Mouse (Mus musculus) lung, postnatal 36 days (tissue): Measurements from ENCODE around the gene Mrps9.
"Not testable (repeated sequence)": the region's sequence is repeated elsewhere in the genome, so short reads cannot be mapped to it uniquely, and the experiment has no call there.

Source experiments
- DNase-seq: peaks from one replicate; pipeline ENCODE4 v3.0.0; 2022; ENCODE audit warnings: mixed read lengths

The Mrps9 gene

DNA sequence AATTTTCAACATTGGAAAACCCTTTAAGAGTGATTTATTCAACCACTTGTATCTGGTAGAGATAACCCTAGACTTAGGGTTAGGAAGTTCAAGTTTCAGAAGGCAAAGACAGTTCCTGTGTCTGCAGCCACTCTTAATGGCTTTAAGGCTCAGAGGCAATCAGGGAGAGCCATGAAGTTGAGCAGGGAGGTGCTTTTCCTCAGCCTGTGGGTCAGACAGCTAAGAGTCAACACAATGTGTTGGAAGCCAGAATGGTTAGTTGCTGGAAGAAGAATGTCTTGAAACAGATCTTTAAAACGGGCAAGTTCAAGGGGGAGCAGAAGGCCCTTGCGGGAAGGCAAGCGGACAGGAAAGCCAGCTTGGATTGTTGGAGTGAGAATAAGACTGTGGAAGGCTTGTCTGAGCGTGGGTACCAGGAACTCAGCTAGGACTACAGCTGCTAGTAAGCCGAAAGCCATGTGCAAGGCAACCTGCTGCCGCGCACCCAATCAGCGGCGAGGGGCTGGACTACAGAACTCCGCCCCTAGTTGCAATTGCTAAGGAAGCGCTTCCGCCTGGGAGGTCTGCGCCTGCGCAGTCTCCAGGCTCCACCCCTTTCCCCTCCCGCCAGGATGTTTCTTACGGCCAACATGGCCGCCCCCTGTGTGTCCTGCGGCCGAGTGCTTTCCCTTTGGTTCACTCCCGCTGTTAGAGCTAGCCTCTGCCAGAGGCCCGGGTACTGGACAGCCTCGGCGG, at the start of gene Mrps9:
Mrps9 (plus strand) TSS at position 571 of the 735 bp plus-strand sequence.
- DNase-seq: peak; percentile 98

DNA sequence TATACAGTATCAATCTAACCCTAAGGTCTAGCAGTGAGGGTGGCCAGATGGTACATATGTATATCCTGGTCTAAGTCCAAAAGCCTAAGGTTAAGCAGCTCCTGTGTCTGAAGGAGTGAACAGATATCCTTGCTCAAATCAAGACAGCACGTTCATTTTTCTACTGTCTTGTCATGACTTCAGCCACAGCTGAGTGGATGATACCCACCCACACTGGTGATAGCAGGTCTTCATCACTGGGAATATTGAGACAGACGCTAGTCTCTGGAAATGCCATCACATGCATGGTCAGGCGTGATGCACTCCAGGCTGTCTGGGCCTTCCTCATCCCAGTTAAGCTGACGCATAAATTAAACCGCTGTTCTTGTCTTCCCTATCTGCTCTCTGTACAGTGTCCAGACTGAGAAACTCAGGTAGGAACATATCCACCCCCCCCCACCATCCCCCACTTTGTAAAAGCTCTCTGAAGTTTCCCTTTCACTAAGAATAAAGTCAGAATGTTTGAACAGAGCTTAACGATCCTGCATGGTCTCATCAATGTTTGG, 37.7 kb upstream of the Mrps9 start:
- DNase-seq: no peak

DNA sequence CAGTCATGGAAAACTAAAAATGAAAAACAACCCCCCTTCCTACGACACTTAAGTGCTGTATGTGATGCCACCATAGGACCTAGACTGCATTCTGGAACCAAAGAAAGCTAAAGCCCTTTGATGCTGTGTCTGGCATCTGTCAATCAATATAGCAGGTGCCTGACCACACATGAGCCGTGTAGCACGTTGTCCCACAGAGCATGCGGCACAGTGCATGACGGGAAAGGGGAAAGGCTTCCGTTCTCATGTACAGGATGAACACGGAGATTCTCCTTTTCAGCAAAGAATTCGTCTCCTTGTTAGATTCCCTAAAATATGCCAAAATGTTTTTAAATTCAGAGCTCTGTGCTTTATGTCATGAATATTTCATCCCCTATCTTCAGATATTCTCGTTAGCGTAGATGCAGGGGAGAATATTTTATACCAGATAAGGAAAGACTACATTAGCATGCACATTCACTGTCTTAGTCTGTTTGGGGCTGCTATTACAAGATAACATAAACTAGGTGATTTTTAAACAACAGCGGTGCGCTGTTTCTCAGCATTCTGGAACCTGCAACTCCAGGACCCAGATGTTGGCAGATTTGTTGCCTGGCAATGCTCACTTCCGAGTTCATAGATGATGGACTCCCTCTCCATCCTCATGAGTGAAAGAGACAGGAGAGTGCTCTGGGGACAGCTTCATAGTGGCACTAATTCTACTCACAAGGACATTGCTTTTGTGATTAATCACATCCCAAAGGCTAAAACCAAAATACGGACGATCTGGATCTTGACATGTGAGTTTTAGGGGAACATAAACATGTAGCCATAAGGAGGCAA, 36.0 kb upstream of the Mrps9 start:
- DNase-seq: no peak

DNA sequence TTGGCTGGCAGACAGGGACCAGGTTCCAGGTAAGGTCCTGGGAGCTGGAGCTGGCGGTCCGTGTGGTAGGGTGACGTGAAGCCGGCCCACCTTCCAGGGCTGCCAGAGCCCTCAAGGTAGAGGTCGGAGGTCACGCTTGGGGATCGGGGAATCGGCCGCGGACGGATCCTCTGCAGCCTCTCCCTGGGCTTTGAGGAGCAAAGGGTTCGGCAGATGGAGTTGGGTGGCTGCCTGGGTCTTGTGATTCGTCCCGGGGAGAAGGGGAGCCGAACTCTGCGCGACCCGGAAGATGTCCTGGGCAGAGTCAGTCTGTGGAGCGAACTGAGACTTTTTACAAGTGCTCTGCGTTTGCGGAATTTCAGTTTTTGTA, 350 bp downstream of the Mrps9 start:
- no peak for DNase-seq

DNA sequence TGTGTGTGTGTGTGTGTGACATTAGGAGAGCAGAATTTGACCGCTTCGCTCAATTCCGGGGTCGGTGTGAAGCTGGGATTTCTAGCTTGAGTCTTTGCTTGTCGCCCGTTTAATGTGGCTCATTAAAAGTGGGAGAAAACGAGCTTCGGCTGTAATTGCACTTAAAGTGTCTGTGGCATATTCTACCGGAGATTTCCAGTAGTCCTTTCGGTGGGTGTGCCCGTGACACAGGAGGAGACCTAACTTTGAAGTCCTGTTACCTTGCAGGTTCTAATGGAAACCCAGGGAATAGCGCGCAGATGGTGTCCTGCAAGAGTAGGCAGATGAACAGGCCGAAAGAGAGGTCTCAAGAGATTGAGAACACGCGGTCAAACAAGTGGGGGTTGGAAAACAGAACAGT, 777 bp downstream of the Mrps9 start:
- DNase-seq: no peak

DNA sequence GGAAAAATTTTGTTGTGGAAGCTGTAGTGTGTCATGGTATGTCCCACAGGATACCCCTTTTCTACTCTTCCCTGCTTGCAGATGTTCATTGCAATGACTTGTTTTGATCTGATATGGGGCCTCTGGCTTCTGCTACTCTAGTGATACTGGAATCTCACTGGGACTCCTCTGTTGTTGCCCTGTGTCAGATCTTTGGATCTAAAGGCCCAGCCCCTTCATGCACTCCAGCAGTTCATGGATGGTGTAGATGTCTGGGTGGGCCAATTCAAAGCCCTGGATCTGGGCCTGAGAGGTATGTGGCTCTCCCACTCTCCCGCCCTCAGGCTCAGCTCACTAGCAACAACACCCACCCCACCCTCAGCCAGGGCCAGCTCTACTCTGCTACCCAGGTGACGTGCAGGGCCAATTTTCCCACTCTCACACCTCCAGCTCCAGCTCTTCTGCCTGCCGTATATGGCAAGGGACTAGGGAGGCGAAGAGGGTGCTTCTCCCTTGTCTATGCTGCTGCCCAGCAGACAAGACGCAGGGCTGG, 13.8 kb downstream of the Mrps9 start:
- no peak for DNase-seq

DNA sequence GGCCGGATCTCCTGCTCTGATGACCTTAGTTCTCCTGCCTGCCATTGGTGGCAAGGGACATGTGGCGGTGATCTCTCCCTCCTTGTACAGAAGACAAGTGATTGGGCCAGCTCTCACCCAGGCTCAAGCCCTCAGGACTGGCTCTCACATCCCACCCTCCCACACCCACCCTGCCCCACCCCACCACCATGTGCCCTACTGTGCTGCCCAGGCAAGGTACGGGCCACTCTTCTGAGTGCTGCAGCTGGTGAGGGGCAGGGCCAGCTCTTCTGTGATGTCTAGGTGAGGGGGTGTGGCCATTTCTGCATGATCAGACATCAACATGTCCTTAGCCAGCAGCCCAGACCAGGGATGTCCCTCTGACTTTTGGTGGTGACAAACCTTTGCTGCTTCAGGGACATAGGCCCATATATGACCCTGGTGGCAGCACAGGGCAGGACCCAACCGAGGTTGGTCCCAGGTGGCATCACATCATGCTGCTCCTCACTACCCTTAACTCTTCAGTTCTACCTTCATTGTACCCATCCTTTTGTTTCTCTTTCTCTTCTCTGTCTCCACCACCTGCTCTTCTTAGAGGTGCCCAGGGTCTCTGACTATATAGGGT, 14.4 kb downstream of the Mrps9 start:
- DNase-seq: no peak

DNA sequence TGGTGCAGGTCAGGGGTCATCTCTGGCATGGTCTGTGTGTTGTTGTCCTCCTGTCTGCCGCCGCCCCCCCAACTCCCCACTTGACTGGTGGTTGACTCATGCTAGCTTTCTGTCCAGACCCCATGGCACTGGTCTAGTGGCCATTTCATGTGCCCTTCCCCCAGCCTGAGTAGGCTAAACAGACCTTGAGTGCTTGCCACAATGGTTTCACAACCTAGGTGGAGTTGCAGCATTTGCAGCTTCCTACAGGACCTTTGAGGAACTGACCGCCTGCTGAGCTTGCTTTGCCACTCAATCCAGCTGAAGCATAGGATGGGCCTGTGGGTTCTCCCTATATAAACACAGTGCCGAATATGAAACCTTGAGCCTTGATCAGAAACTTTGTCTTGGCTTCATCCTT, 15.0 kb downstream of the Mrps9 start:
- DNase-seq: peak; percentile 76

DNA sequence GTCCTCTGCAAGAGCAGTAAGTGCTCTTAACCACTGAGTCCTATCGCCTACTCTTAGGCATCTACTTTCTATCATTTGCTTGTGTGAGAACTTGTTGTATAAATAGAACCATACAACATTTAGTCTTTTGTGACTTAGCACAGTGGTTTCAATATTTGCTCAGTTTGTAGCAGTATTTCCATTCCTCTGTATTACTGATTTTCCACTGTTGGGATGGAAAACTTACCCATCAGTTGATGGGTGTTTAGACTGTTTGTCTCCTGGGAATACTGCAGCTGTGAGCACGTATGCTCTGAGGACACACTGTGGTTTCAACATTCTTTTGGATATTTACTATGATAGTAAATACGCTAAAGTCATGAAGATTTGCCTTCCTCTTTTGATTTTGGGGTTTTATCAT, 16.2 kb downstream of the Mrps9 start:
- DNase-seq: no peak

DNA sequence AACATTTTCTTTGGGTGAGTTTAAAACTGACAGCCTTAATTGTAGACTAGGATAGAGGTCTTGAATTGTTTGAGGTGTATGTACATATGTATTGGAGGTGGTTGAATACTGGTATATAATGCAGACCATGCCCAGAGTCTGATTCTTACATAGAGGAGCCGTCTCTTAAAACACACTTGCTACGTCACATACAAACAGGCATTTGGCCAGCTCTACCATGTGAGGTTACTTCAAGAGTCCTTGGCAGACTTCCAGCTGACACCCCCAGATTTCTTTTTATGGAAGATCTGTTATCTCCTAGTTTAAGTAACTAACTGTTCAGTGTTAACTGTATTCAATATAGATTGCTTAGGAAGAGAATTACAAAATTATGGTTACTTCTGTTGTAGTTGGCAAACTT, 23.1 kb downstream of the Mrps9 start:
- DNase-seq: no peak

DNA sequence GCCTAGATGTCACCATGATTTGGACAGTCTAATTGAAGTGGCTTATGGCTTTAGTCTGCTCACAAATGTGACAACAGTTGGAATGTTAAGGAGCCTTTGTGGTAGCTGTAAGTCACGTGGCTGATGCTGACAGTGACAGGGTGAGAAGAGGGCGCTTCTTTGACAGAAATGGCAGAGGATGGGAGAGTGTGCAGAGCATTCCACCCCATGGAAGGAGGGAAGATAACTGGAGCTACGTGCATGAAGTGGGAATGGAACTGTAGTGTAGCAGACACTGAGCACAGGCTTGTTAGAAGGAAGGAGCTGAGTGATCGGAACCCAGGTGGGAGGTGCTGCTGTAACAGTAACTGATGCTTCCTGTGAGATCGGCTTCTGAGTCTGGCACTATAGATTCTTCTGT, 24.2 kb downstream of the Mrps9 start:
- DNase-seq: no peak

DNA sequence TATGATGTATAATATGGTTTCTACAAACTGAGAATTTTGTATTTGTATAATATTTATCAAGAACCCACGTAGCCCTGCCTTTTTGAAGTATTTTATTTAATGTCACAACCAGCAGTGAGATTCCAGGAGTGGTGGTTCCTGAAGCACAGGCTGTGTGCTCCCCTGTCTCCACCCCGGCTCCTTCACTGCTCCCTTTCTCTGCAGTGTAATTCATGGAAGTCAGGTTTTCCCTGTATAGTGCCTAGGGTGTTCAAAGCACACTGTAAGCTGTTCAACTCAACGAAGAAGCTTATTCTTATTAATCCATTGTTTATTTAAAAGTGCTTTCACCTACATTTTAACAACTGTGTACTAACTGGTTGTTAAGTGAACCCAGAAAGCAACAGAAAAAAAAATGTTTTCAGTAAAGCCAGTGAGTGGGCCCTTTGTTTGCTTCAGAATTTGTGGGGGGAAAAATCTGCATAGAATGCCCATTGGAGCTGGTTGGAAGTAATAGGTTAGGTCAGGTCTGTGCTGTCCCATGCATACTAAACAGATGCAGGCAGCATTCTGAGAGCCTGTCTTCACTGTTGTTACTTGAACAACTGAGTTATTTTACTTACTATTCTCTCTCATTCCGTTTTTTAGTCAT, 25.5 kb downstream of the Mrps9 start:
- DNase-seq: no peak

DNA sequence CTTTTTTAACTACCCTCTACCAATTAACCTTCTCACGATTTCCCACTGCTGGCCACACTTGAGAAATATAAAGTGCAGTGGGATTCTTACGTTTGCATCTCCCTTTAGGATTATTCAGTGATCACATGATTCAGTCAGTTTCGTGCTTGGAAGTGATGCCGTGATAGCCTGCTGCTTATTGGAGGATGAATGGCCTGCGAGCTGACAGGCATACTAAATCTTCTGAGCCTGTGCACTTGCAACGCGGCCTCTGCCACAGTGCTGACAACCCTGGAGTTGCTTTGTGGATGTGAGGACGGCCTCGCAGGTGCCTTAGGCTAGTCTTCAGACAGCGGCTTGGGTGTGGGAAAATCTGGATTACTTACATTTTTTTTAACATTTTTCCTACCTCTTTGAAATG, 26.2 kb downstream of the Mrps9 start:
- DNase-seq: no peak

DNA sequence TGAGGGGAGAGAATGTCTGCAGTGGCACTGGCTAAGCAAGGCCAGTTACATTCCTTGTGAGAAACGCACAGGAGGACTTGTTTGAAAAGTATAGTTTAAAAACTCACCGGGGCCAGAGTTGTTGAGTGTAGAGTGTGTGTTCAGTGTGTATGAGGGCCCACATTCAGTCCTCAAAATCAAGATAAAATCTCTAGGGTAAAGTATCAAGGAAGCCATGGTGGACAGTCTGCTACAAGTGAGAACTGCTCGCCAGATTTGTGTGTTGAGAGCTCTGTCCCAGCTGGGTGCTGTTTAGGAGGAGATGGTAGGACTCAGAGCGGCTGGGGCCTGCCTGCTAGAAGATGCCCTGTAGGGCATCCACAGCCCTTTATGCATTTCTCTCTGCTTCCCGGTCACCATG, 27.8 kb downstream of the Mrps9 start:
- no peak for DNase-seq

DNA sequence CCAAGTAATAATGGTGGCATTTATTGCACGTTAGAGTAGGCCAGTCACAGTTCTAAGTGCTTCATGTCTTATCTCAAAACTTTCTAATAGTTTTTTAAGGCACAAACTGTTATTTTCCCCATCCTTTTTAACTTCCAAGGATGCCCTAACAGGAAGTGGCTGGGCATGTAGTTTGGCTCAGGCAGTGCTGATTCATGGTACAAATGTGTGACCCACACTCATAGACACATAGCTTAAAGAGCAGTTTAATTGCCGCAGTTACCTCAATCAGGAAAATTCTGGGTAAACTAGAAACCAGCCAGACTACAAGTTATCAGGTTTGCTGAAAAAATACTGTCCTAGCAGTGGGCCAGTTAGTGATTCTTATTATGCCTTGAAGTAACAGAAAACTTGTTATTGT, 31.2 kb downstream of the Mrps9 start:
- no peak for DNase-seq

DNA sequence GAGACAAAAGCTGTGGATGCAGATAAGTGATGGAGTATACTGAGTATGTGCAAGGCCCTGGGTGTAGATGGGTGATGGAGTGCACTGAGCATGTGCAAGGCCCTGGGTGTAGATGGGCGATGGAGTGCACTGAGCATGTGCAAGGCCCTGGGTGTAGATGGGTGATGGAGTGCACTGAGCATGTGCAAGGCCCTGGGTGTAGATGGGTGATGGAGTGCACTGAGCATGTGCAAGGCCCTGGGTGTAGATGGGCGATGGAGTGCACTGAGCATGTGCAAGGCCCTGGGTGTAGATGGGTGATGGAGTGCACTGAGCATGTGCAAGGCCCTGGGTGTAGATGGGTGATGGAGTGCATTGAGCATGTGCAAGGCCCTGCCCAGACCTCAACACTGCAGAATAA, 32.4 kb downstream of the Mrps9 start:
- DNase-seq: not testable (repeated sequence)

DNA sequence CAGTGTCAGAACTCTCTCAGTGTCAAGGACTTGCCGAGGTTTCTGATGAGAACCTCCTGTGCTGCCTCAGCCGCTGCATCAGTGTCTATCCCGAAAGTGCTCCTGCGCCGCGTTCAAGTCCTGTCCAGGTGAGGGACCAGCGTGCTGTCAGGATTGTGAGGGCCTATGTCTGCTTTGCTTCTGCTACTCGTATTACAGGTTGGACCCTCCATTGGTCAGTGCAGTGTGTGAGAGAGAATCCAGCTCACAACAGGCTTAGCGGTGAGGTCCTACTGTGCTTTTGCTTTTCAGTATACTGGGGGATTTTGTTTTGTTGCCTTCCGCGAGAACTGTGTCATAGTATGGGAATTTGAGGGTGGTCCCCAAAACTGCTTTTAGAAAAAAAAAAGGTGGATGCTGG, 36.8 kb downstream of the Mrps9 start:
- DNase-seq: no peak

DNA sequence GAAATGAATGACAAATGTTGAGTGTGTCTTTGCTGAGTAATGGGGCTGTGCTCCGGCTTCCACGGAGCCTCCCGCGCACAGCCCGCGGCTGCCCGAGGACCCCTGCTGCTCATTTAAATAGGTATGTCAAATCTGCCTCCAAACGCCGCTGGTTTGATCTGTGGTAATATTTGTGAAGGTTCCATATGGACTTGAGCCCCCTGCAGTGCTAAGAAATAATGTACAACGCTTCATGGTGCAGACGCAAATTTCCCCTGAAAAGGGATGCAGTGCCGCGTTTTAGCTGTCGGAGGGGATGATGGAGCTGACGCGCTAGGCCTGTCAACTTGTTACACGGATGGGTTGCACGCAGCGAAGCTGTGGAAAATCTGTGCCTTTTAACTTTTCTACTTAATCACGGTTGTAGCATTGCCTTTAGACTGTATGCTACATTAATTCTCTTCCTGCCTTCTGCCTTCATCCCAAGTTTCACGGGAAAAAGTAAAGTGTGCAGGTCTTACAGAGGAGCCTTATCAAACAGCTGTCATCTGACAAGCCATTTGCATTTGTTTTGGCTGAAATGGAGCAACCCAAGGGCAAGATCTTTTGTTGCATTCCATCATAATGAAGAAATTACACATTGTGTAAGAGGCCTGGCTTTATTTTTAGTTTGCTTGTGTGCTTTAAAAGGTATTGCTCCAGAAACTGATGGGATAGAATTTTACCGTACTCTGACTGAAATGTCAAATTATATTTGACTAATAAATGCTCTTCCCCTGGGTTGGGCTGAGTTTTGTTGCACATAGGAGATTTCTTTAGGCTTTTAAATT, 37.7 kb downstream of the Mrps9 start:
- peak; percentile 23 for DNase-seq

DNA sequence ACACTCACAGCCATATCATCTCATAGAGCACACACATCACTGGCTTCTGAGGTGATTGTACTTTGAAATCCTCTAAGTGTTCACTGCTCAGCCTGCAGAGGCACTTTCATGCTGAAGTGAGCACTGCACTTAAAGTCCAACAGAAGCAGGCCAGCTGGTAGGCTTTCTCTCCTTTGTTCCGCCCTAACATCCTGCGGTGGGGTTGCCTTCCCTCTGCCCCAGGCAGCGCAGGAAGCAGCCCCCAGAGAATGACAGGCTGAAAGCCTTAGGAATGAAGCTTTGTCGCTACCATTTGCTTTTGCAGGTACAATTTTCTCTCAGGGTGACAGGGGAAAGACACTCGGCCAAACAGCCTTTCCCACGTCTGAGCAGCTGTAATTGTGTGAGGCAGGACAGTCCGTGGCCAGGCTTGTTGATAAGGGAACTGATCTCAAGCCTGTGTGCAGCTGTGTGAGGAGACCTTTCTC, 38.4 kb downstream of the Mrps9 start:
- DNase-seq: no peak

DNA sequence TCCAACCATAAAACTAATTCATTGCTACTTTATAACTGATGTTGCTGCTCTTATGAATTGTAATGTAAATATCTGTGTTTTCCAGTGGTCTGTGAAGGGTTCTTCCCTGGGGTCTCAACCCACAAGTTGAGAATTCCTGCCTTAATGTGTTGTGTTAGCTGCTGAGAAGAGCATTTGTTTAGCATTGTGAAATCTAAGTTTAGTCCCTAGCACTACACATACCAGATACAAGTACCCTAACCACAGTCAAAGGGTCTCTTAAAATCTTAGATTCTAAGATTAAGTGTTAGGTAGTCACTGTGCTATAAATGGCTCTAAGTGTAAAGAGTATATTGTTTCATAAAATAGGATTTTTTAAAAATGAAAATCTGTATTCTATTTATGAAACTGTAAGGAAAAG, 43.7 kb downstream of the Mrps9 start:
- DNase-seq: peak; percentile 21

DNA sequence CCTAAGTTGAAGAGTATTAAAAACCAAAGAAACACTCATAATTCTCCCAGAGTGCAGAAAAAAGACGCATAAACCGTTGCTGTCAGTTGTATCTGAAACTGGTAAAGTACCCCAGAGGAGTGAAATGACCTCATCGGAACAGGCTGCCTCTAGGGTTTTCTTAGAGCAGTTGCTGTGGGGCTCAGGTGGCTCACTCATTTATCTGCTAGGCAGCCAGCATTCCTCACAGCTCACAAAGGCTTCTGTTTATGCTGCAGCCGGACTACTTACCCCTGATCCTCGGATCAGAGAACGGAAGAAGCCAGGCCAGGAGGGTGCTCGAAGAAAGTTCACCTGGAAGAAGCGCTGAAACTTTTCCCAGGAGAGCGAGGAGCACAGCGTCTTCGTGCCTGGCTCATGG, 54.1 kb downstream of the Mrps9 start:
- DNase-seq: no peak

DNA sequence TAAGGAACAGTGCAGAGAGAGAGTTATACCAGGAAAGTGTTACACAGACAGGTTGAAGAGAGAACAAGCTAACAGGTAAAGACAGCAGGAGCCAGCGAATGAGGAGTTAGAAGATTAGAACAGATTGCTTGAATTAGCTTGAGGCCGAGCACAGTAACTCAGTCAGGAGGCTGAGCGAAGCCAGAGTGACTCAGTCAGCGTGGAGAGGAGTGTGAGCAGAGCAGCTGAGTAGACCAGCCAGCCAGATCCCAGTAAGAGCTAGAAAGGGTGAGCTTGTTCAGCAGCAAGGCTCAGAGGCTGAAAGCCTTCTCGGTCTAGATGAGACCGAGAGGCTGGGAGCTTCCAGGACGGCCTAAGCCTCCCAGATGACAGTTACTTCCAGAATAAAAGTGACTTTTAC, 55.7 kb downstream of the Mrps9 start:
- DNase-seq: no peak
